Mouse (Mus musculus): ENCODE data around the gene Med16. TPM values are rescaled to one million over a fixed set of nuclear protein-coding genes. Genes with fewer than 3 reads are reported as not detected.

The Med16 gene
- total RNA-seq, 1 experiment = 21.0 TPM

GRCm38 (mm10) chr10:79866601-79867000, 42.1 kb downstream of the Med16 start:
- no peak for DNase-seq (ENCODE audit: low read depth, low spot score)
- no peak overlapping the region for H3K4me3 ChIP-seq (ENCODE audit: insufficient read depth in 1 of 2, low read depth in 1 of 2, low read length in 2 of 2, poor library complexity in 1 of 2, severe bottlenecking in 1 of 2)
- H3K27ac ChIP-seq (ENCODE audit: insufficient read depth, low read depth, low read length, poor library complexity, severe bottlenecking) = no peak overlapping the region
- no peak overlapping the region for H3K9ac ChIP-seq (ENCODE audit: insufficient read depth, low read depth, low read length, poor library complexity, severe bottlenecking)
- peaks cover 19% of the 10 kb centered on the region for H3K36me3 ChIP-seq (ENCODE audit: control insufficient read depth, insufficient read depth, low read length, poor library complexity, severe bottlenecking)
- no peaks in the 10 kb centered on the region for H3K9me3 ChIP-seq (ENCODE audit: control insufficient read depth, insufficient read depth, low read depth, low read length)
- TF ChIP-seq ZNF384 (IDR thresholded peaks at IDR 0.05; ENCODE audit: low read depth, low read length) (no peak), HCFC1 (IDR thresholded peaks at IDR 0.05; ENCODE audit: borderline replicate concordance, insufficient read depth, low read length) (no peak), CHD2 (IDR thresholded peaks at IDR 0.05; ENCODE audit: low read depth, low read length) (no peak), MAFK (IDR thresholded peaks at IDR 0.05; ENCODE audit: insufficient read depth, low read depth, low read length) (no peak), ZC3H11A (IDR thresholded peaks at IDR 0.05; ENCODE audit: borderline replicate concordance, low read depth, low read length) (no peak)
- peaks cover 0 to 5% of the 10 kb centered on the region in 2 experiments; a peak in 1 of 4 replicates for H3K4me1 ChIP-seq (ENCODE audit: control insufficient read depth in 2 of 2, insufficient read depth in 2 of 2, low read length in 2 of 2, poor library complexity in 1 of 2)
- in situ Hi-C loops (cut with MboI; ENCODE audit: low sequenced_read_pairs in 2 of 2, unreplicated experiment in 2 of 2) = no loop called here

GRCm38 (mm10) chr10:79865801-79866295, 42.9 kb downstream of the Med16 start:
- in situ Hi-C loops (cut with MboI; ENCODE audit: low sequenced_read_pairs in 2 of 2, unreplicated experiment in 2 of 2) = no loop called here
- H3K27ac ChIP-seq (ENCODE audit: insufficient read depth, low read depth, low read length, poor library complexity, severe bottlenecking) = no peak overlapping the region
- DNase-seq (ENCODE audit: low read depth, low spot score) = no peak

GRCm38 (mm10) chr10:79865189-79865601, 43.5 kb downstream of the Med16 start:
- H3K36me3 ChIP-seq (ENCODE audit: control insufficient read depth, insufficient read depth, low read length, poor library complexity, severe bottlenecking) = peaks cover 33% of the 10 kb centered on the region
- H3K4me1 ChIP-seq (ENCODE audit: control insufficient read depth in 2 of 2, insufficient read depth in 2 of 2, low read length in 2 of 2, poor library complexity in 1 of 2) = peaks cover 0 to 15% of the 10 kb centered on the region in 2 experiments; a peak in 1 of 4 replicates
- in situ Hi-C loops (cut with MboI; ENCODE audit: low sequenced_read_pairs in 2 of 2, unreplicated experiment in 2 of 2) = no loop called here
- no peak overlapping the region for H3K27ac ChIP-seq (ENCODE audit: insufficient read depth, low read depth, low read length, poor library complexity, severe bottlenecking)
- H3K9ac ChIP-seq (ENCODE audit: insufficient read depth, low read depth, low read length, poor library complexity, severe bottlenecking) = no peak overlapping the region
- H3K4me3 ChIP-seq (ENCODE audit: insufficient read depth in 1 of 2, low read depth in 1 of 2, low read length in 2 of 2, poor library complexity in 1 of 2, severe bottlenecking in 1 of 2) = no peak overlapping the region
- H3K9me3 ChIP-seq (ENCODE audit: control insufficient read depth, insufficient read depth, low read depth, low read length) = no peaks in the 10 kb centered on the region
- 0 out of 2 replicates have a peak, but pooled peaks have one; percentile 2 for TF ChIP-seq CHD2 (IDR thresholded peaks at IDR 0.05; ENCODE audit: low read depth, low read length)
- TF ChIP-seq ZC3H11A (IDR thresholded peaks at IDR 0.05; ENCODE audit: borderline replicate concordance, low read depth, low read length) = no peak
- DNase-seq (ENCODE audit: low read depth, low spot score) = no peak

More at GRCm38 (mm10) chr10:79865801-79866295, 42.9 kb downstream of the Med16 start:
- H3K9ac ChIP-seq (ENCODE audit: insufficient read depth, low read depth, low read length, poor library complexity, severe bottlenecking) = no peak overlapping the region
- TF ChIP-seq CHD2 (IDR thresholded peaks at IDR 0.05; ENCODE audit: low read depth, low read length) (no peak), HCFC1 (IDR thresholded peaks at IDR 0.05; ENCODE audit: borderline replicate concordance, insufficient read depth, low read length) (no peak), ZNF384 (IDR thresholded peaks at IDR 0.05; ENCODE audit: low read depth, low read length) (no peak), MAFK (IDR thresholded peaks at IDR 0.05; ENCODE audit: insufficient read depth, low read depth, low read length) (no peak), ZC3H11A (IDR thresholded peaks at IDR 0.05; ENCODE audit: borderline replicate concordance, low read depth, low read length) (no peak)
- no peak overlapping the region for H3K4me3 ChIP-seq (ENCODE audit: insufficient read depth in 1 of 2, low read depth in 1 of 2, low read length in 2 of 2, poor library complexity in 1 of 2, severe bottlenecking in 1 of 2)
- H3K9me3 ChIP-seq (ENCODE audit: control insufficient read depth, insufficient read depth, low read depth, low read length) = no peaks in the 10 kb centered on the region
- peaks cover 0 to 10% of the 10 kb centered on the region in 2 experiments; a peak in 1 of 4 replicates for H3K4me1 ChIP-seq (ENCODE audit: control insufficient read depth in 2 of 2, insufficient read depth in 2 of 2, low read length in 2 of 2, poor library complexity in 1 of 2)
- H3K36me3 ChIP-seq (ENCODE audit: control insufficient read depth, insufficient read depth, low read length, poor library complexity, severe bottlenecking) = peaks cover 26% of the 10 kb centered on the region

- Histone ChIP-seq H3K36me3 (ENCODE audit: control insufficient read depth, insufficient read depth, low read length, poor library complexity, severe bottlenecking) (peaks cover 39% of the 10 kb centered on the region), H3K9me3 (ENCODE audit: control insufficient read depth, insufficient read depth, low read depth, low read length) (no peaks in the 10 kb centered on the region), H3K4me1 (ENCODE audit: control insufficient read depth in 2 of 2, insufficient read depth in 2 of 2, low read length in 2 of 2, poor library complexity in 1 of 2) (peaks cover 0 to 20% of the 10 kb centered on the region in 2 experiments; a peak in 1 of 4 replicates), H3K4me3 (ENCODE audit: insufficient read depth in 1 of 2, low read depth in 1 of 2, low read length in 2 of 2, poor library complexity in 1 of 2, severe bottlenecking in 1 of 2) (no peak overlapping the region), H3K9ac (ENCODE audit: insufficient read depth, low read depth, low read length, poor library complexity, severe bottlenecking) (no peak overlapping the region), H3K27ac (ENCODE audit: insufficient read depth, low read depth, low read length, poor library complexity, severe bottlenecking) (no peak overlapping the region)
- no peak for DNase-seq (ENCODE audit: low read depth, low spot score)
- in situ Hi-C loops (cut with MboI; ENCODE audit: low sequenced_read_pairs in 2 of 2, unreplicated experiment in 2 of 2) = no loop called here
- TF ChIP-seq CHD2 (IDR thresholded peaks at IDR 0.05; ENCODE audit: low read depth, low read length) (no peak; the same call in 1 of the 2 replicates), ZNF384 (IDR thresholded peaks at IDR 0.05; ENCODE audit: low read depth, low read length) (no peak), HCFC1 (IDR thresholded peaks at IDR 0.05; ENCODE audit: borderline replicate concordance, insufficient read depth, low read length) (no peak), MAFK (IDR thresholded peaks at IDR 0.05; ENCODE audit: insufficient read depth, low read depth, low read length) (no peak), ZC3H11A (IDR thresholded peaks at IDR 0.05; ENCODE audit: borderline replicate concordance, low read depth, low read length) (no peak)
These were observed 44.2 kb downstream of the Med16 start for GRCm38 (mm10) chr10:79864351-79865188.
